Mouse (Mus musculus) lung, postnatal 0 days (tissue): ENCODE measurements around the gene Dnajc8. TPM values are rescaled to one million over a fixed set of nuclear protein-coding genes. Genes with fewer than 3 reads are reported as not detected.

Source experiments
- ATAC-seq: fragments of 200-750 bp; cut with Nextera tagmentation; 2 replicates; pipeline ENCODE4 v1.8.0; 2017; ENCODE audit warnings: moderate library complexity
- DNase-seq: peaks from one replicate; pipeline ENCODE4 v3.0.0-alpha.2; 2016; ENCODE audit warnings: low spot score
- H3K27ac ChIP-seq: fragments of 300-500 bp; sonication (generic); 2 replicates; pipeline ENCODE4 v1.5.1; 2014; ENCODE audit warnings: antibody characterized with exemption, mild to moderate bottlenecking, low read length, mixed read lengths
- H3K27me3 ChIP-seq: fragments of 300-500 bp; sonication (generic); replicated peaks from 2 replicates; pipeline ENCODE4 v1.6.1; 2014; ENCODE audit warnings: low read length, mixed read lengths; ENCODE audit not compliant: insufficient read depth
- H3K36me3 ChIP-seq: fragments of 300-500 bp; sonication (generic); 2 replicates; pipeline ENCODE4 v1.6.1; 2014; ENCODE audit warnings: low read length, mixed read lengths; ENCODE audit not compliant: insufficient read depth
- H3K4me1 ChIP-seq: fragments of 300-500 bp; sonication (generic); 2 replicates; pipeline ENCODE4 v1.6.1; 2014; ENCODE audit warnings: antibody characterized with exemption, low read depth, low read length, mixed read lengths; ENCODE audit not compliant: insufficient read depth
- H3K4me2 ChIP-seq: fragments of 300-500 bp; sonication (generic); replicated peaks from 2 replicates; pipeline ENCODE4 v1.6.1; 2014; ENCODE audit warnings: low read depth, mild to moderate bottlenecking, low read length, moderate library complexity, mixed read lengths
- H3K4me3 ChIP-seq: fragments of 300-500 bp; sonication (generic); 2 replicates; pipeline ENCODE4 v1.5.1; 2014; ENCODE audit warnings: low read depth, low read length
- H3K9ac ChIP-seq: fragments of 300-500 bp; sonication (generic); replicated peaks from 2 replicates; pipeline ENCODE4 v1.6.1; 2014; ENCODE audit warnings: low read depth, mild to moderate bottlenecking
- H3K9me3 ChIP-seq: fragments of 300-500 bp; sonication (generic); 2 replicates; pipeline ENCODE4 v1.6.1; 2016; ENCODE audit warnings: low read length, mixed read lengths
- CTCF ChIP-seq: IDR thresholded peaks from 2 replicates; pipeline ENCODE4 v1.5.1; 2016; ENCODE audit warnings: antibody characterized with exemption, mild to moderate bottlenecking
- EP300 ChIP-seq: IDR thresholded peaks from 2 replicates; pipeline ENCODE4 v1.6.1; 2016; ENCODE audit warnings: antibody characterized with exemption, mild to moderate bottlenecking, control low read depth
- WGBS: fragments of 180-500 bp; shearing (Covaris S2); extraction: QIAGEN DNeasy Blood & Tissue Kit; methylation state at CpG from one replicate; pipeline ENCODE4 v1.1.7; 2014; 5-methylcytosine and 5-hydroxymethylcytosine counted together
- polyA plus RNA-seq: library from polyadenylated mRNA; unstranded; fragments of >200 nt; fragmentation: Nextera tagmentation; extraction: Ambion mirVana; gene quantifications from 2 replicates; pipeline ENCODE4 v1.2.1, GENCODE M21; 2015

Dnajc8 gene
- polyA plus RNA-seq, 1 experiment from 2014 or later, result 182 TPM

GRCm38 (mm10) chr4:132573327-132573726 lies 38.0 kb downstream of the Dnajc8 start:
- H3K4me1 ChIP-seq, result no peaks in the 10 kb centered on the region
- ATAC-seq (peak; percentile 82), DNase-seq (peak; percentile 75)
- H3K9me3 ChIP-seq, result no peaks in the 10 kb centered on the region
- H3K27me3 ChIP-seq, result no peaks in the 10 kb centered on the region
- peak overlapping the region; percentile 14; the same call in 1 of the 2 replicates for H3K4me2 ChIP-seq
- H3K4me3 ChIP-seq, result no peak overlapping the region
- H3K9ac ChIP-seq, result no peak overlapping the region
- WGBS, result 33% methylated on average over 11 of the region's 11 CpGs
- TF ChIP-seq EP300 (no peak), CTCF (no peak)
- 0 out of 2 replicates have a peak overlapping the region, but pooled peaks have one; percentile 3 for H3K27ac ChIP-seq
- H3K36me3 ChIP-seq, result no peaks in the 10 kb centered on the region

DNA sequence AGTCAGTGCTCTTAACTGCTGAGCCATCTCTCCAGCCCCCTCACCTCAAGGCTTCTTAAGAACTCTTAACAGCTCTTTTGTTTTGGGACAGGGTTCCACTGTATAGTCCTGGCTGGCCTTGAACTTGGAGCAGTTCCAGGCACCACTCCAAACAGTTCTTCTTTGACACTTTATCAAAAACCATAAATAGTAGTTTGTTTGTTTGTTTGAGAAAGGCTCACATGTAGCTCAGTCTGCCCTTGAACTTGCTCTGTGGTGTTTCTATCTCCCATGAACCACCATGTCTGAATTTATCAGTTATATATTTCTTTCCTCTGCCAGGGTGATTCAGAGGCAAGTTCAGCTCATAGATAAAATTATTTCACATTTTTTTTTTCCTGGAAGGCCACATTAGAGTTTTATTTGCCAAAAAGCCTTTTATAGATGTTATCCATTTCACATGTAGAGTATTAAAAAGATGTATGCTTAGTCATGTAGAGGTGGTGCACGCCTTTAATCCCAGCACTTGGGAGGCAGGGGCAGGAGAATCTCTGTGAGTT lies 39.5 kb downstream of the Dnajc8 start:
- Histone ChIP-seq H3K27ac (no peak overlapping the region), H3K27me3 (no peaks in the 10 kb centered on the region), H3K4me3 (no peak overlapping the region), H3K9me3 (no peaks in the 10 kb centered on the region), H3K4me2 (no peak overlapping the region), H3K4me1 (no peaks in the 10 kb centered on the region), H3K9ac (no peak overlapping the region), H3K36me3 (no peaks in the 10 kb centered on the region)
- TF ChIP-seq CTCF, result no peak
- no peak for TF ChIP-seq EP300
- DNase-seq (peak; percentile 18), ATAC-seq (no peak)
- 78% methylated on average over 1 of the region's 1 CpGs for WGBS

- no peak for DNase-seq
- TF ChIP-seq CTCF, result no peak
- TF ChIP-seq EP300, result no peak
- Histone ChIP-seq H3K4me3 (no peak overlapping the region), H3K27me3 (no peaks in the 10 kb centered on the region), H3K4me2 (no peak overlapping the region), H3K9ac (no peak overlapping the region), H3K36me3 (no peaks in the 10 kb centered on the region), H3K4me1 (no peaks in the 10 kb centered on the region), H3K9me3 (no peaks in the 10 kb centered on the region), H3K27ac (no peak overlapping the region)
- ATAC-seq, result no peak
- WGBS, result 69% methylated on average over 3 of the region's 3 CpGs
Observed at GRCm38 (mm10) chr4:132583781-132584180, 48.4 kb downstream of the Dnajc8 start.

DNA sequence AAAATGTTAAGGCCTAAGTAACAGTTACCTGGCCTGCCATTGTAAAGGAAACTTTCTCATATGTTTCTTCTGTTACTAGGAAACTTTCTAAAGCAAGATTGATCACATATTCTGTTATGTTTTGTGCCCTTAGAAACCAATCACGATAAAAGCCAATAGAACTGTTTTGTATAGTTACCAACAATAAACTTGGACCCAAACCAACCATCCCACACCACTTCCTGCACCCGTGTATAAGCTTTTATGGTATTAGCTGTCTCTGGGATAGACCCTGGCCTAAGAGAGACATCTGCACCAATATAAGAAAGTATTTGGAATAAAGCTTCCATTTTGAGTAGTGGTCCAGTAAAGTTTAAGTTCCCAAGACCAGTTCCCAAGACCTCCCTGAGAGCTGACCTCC lies 49.6 kb downstream of the Dnajc8 start:
- 61% methylated on average over 2 of the region's 2 CpGs for WGBS
- H3K9ac ChIP-seq, result no peak overlapping the region
- no peaks in the 10 kb centered on the region for H3K4me1 ChIP-seq
- no peaks in the 10 kb centered on the region for H3K27me3 ChIP-seq
- H3K27ac ChIP-seq, result no peak overlapping the region
- ATAC-seq, result no peak
- TF ChIP-seq EP300 (no peak), CTCF (no peak)
- H3K4me3 ChIP-seq, result no peak overlapping the region
- no peak for DNase-seq
- H3K36me3 ChIP-seq, result no peaks in the 10 kb centered on the region
- no peak overlapping the region for H3K4me2 ChIP-seq
- no peaks in the 10 kb centered on the region for H3K9me3 ChIP-seq

- no peak for TF ChIP-seq CTCF
- no peak for TF ChIP-seq EP300
- DNase-seq, result no peak
- no peaks in the 10 kb centered on the region for H3K36me3 ChIP-seq
- H3K27ac ChIP-seq, result no peak overlapping the region
- H3K4me3 ChIP-seq, result no peak overlapping the region
- no peak overlapping the region for H3K9ac ChIP-seq
- 96% methylated on average over 4 of the region's 4 CpGs for WGBS
- no peak overlapping the region for H3K4me2 ChIP-seq
- no peaks in the 10 kb centered on the region for H3K4me1 ChIP-seq
- no peaks in the 10 kb centered on the region for H3K27me3 ChIP-seq
- no peaks in the 10 kb centered on the region for H3K9me3 ChIP-seq
- no peak for ATAC-seq
Observed at GRCm38 (mm10) chr4:132586282-132586681, 50.9 kb downstream of the Dnajc8 start.

DNA sequence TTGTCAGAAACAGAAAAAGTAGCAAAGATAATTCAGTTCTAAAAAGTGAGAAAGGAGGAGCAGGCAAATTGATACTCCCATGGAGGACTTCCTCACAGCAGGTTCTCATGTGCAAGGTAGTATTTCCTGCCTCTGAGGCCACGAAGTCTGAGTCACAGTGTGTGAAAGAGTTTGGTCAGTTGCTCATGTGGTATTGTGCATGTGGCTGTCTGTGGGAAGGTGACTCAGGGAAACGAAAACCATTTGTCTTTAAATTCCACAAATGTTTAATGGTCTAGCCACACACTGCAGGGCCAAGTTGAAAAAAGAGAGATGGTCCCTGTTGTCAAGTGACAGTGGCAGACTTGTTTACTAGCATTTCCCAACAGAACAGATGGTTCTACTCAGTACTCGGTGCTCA lies 53.2 kb downstream of the Dnajc8 start:
- H3K9me3 ChIP-seq, result no peaks in the 10 kb centered on the region
- ATAC-seq (no peak), DNase-seq (peak; percentile 41)
- H3K4me2 ChIP-seq, result no peak overlapping the region
- H3K27ac ChIP-seq, result no peak overlapping the region
- no peaks in the 10 kb centered on the region for H3K27me3 ChIP-seq
- WGBS, result 59% methylated on average over 3 of the region's 3 CpGs
- H3K4me1 ChIP-seq, result no peaks in the 10 kb centered on the region
- no peak for TF ChIP-seq EP300
- no peak for TF ChIP-seq CTCF
- H3K9ac ChIP-seq, result no peak overlapping the region
- H3K4me3 ChIP-seq, result no peak overlapping the region
- no peaks in the 10 kb centered on the region for H3K36me3 ChIP-seq

DNA sequence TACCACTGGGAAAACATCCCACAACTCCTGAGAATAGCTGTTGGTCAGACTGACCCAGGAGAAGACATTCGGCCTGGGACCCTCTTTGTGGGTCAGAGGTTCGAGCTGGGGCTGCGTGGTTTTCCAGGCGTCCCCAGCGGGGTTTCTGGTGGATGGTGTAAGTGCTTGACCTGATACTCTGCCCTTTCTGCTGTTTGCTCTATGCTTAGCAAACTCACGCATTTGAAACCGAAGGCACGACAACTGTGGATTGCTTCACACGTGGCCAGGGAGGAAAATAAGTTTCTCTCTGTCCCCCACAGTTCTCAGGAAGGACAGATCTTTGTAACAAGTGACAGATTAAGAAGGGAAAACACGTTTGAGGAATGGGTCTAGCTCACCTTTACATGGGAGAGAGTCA lies 55.3 kb downstream of the Dnajc8 start:
- no peak for TF ChIP-seq CTCF
- TF ChIP-seq EP300, result no peak
- no peak overlapping the region for H3K27ac ChIP-seq
- DNase-seq, result no peak
- no peaks in the 10 kb centered on the region for H3K4me1 ChIP-seq
- no peak overlapping the region for H3K4me2 ChIP-seq
- no peaks in the 10 kb centered on the region for H3K27me3 ChIP-seq
- no peak for ATAC-seq
- no peaks in the 10 kb centered on the region for H3K9me3 ChIP-seq
- H3K4me3 ChIP-seq, result no peak overlapping the region
- H3K36me3 ChIP-seq, result no peaks in the 10 kb centered on the region
- WGBS, result 66% methylated on average over 10 of the region's 10 CpGs
- no peak overlapping the region for H3K9ac ChIP-seq
